Mouse (Mus musculus) neutrophil, adult 5-6 weeks (primary cell): ENCODE results near the gene Olfr608. TPM values are rescaled to one million over a fixed set of nuclear protein-coding genes. Genes with fewer than 3 reads are reported as not detected.
"Not testable (repeated sequence)": the region's sequence is repeated elsewhere in the genome, so short reads cannot be mapped to it uniquely, and the experiment has no call there.

ENCODE experiments used
- ATAC-seq: fragments of 151-379, 151-347 bp; 2 replicates; pipeline ENCODE4 v1.8.0; 2017; ENCODE audit warnings: mild to moderate bottlenecking, moderate TSS enrichment; ENCODE audit not compliant: insufficient number of reproducible peaks, poor library complexity, low FRiP score, severe bottlenecking; ENCODE audit errors: extremely low read depth
- total RNA-seq: library from RNA; stranded (forward); fragments of 200-1000 nt; gene quantifications from 2 replicates; pipeline ENCODE4 v1.2.3, GENCODE M21; 2017

The Olfr608 gene
- not detected in 2 replicates for total RNA-seq

GRCm38 (mm10) chr7:103469577-103469976 is at the start of gene Olfr608:
Olfr608 (plus strand) TSS chr7:103469877.
- no peak for ATAC-seq

GRCm38 (mm10) chr7:103445339-103445738 is 24.3 kb upstream of the Olfr608 start, which contains the start of gene Olfr605:
Olfr605 (minus strand) TSS chr7:103445439.
- ATAC-seq = no peak

GRCm38 (mm10) chr7:103448746-103449145 is 20.9 kb upstream of the Olfr608 start, which contains the start of gene Olfr606:
Olfr606 (plus strand) TSS chr7:103449046.
- ATAC-seq = no peak

GRCm38 (mm10) chr7:103460590-103460989 is 9.1 kb upstream of the Olfr608 start:
- no peak for ATAC-seq

GRCm38 (mm10) chr7:103477106-103477505 is 7.4 kb downstream of the Olfr608 start:
- ATAC-seq = not testable (repeated sequence)

- ATAC-seq = no peak
Observed at GRCm38 (mm10) chr7:103497962-103498361, 28.3 kb downstream of the Olfr608 start, which contains the start of gene Olfr609. Olfr609 (minus strand) TSS chr7:103498062.

- no peak for ATAC-seq
Observed at GRCm38 (mm10) chr7:103512022-103512421, 42.3 kb downstream of the Olfr608 start, which contains the start of gene Olfr610. Olfr610 (minus strand) TSS chr7:103512122.

GRCm38 (mm10) chr7:103520746-103521145 is 51.1 kb downstream of the Olfr608 start, which contains the start of gene Olfr611:
Olfr611 (minus strand) TSS chr7:103520846.
- not testable (repeated sequence) for ATAC-seq

Other genes with a start within 250 kb of the Olfr608 start
- not detected in 2 replicates for gene Usp17ld, start 217.4 kb upstream of the Olfr608 start, total RNA-seq
- not detected in 2 replicates for gene Olfr596, start 164.2 kb upstream of the Olfr608 start, total RNA-seq
- gene Olfr597, start 153.6 kb upstream of the Olfr608 start, total RNA-seq = not detected in 2 replicates
- not detected in 2 replicates for gene Olfr598, start 146.3 kb upstream of the Olfr608 start, total RNA-seq
- gene Olfr599, start 134.0 kb upstream of the Olfr608 start, total RNA-seq = not detected in 2 replicates
- gene Olfr600, start 120.2 kb upstream of the Olfr608 start, total RNA-seq = 0.23 TPM in 1 of 2 replicates, not detected in the other
- not detected in 2 replicates for gene Olfr601, start 107.2 kb upstream of the Olfr608 start, total RNA-seq
- gene Olfr603, start 83.7 kb upstream of the Olfr608 start, total RNA-seq = not detected in 2 replicates
- not detected in 2 replicates for gene Usp17lc, start 54.8 kb upstream of the Olfr608 start, total RNA-seq
- not detected in 2 replicates for gene Olfr605, start 24.4 kb upstream of the Olfr608 start, total RNA-seq
- gene Olfr606, start 20.8 kb upstream of the Olfr608 start, total RNA-seq = not detected in 2 replicates
- gene Olfr607, start 5.7 kb upstream of the Olfr608 start, total RNA-seq = not detected in 2 replicates
- gene Olfr609, start 28.2 kb downstream of the Olfr608 start, total RNA-seq = 0.12 TPM in 1 of 2 replicates, not detected in the other
- not detected in 2 replicates for gene Olfr610, start 42.2 kb downstream of the Olfr608 start, total RNA-seq
- gene Olfr611, start 51.0 kb downstream of the Olfr608 start, total RNA-seq = not detected in 2 replicates
- gene Olfr612, start 72.8 kb downstream of the Olfr608 start, total RNA-seq = not detected in 2 replicates
- gene Olfr613, start 78.2 kb downstream of the Olfr608 start, total RNA-seq = not detected in 2 replicates
- not detected in 2 replicates for gene Olfr615, start 86.2 kb downstream of the Olfr608 start, total RNA-seq
- not detected in 2 replicates for gene Olfr616, start 99.3 kb downstream of the Olfr608 start, total RNA-seq
- not detected in 2 replicates for gene Olfr617, start 103.2 kb downstream of the Olfr608 start, total RNA-seq
- gene Olfr618, start 120.2 kb downstream of the Olfr608 start, total RNA-seq = not detected in 2 replicates
- gene Olfr619, start 130.7 kb downstream of the Olfr608 start, total RNA-seq = not detected in 2 replicates
- gene Olfr620, start 142.7 kb downstream of the Olfr608 start, total RNA-seq = 0.25 TPM in 1 of 2 replicates, not detected in the other
- not detected in 2 replicates for gene Olfr622, start 172.8 kb downstream of the Olfr608 start, total RNA-seq
- not detected in 2 replicates for gene Olfr623, start 193.8 kb downstream of the Olfr608 start, total RNA-seq
- 0.12 TPM in 1 of 2 replicates, not detected in the other for gene Olfr624, start 201.3 kb downstream of the Olfr608 start, total RNA-seq
- not detected in 2 replicates for gene Olfr625-ps1, start 212.8 kb downstream of the Olfr608 start, total RNA-seq
- 0.12 TPM in 1 of 2 replicates, not detected in the other for gene Olfr243, start 244.8 kb downstream of the Olfr608 start, total RNA-seq